Mouse (Mus musculus): ENCODE data around the gene Trpc2. TPM values are rescaled to one million over a fixed set of nuclear protein-coding genes. Genes with fewer than 3 reads are reported as not detected.

The Trpc2 gene
- polyA plus RNA-seq, 1 experiment from 2014 or later, result not detected

- no peak for TF ChIP-seq EP300 (IDR thresholded peaks at IDR 0.05)
- peak; percentile 82 for TF ChIP-seq CTCF (IDR thresholded peaks at IDR 0.05)
- Histone ChIP-seq H3K36me3 (ENCODE audit: insufficient read depth, low read length) (peaks cover 27% of the 10 kb centered on the region), H3K27ac (ENCODE audit: low read length) (no peak overlapping the region), H3K4me3 (ENCODE audit: low read depth, low read length) (no peak overlapping the region), H3K9ac (replicated peaks; ENCODE audit: low read depth) (no peak overlapping the region), H3K27me3 (replicated peaks; ENCODE audit: insufficient read depth, low read length) (no peaks in the 10 kb centered on the region), H3K4me2 (replicated peaks; ENCODE audit: low read depth, low read length) (no peak overlapping the region), H3K4me1 (ENCODE audit: insufficient read depth, low read depth, low read length) (no peaks in the 10 kb centered on the region), H3K9me3 (ENCODE audit: low read length) (no peaks in the 10 kb centered on the region)
- WGBS, result 71% methylated on average over 7 of the region's 7 CpGs
- ATAC-seq, result peak; percentile 40; the same call in 1 of the 2 replicates
- peak; percentile 44 for DNase-seq (ENCODE audit: low spot score)
Observed at GRCm38 (mm10) chr7:102078517-102078916, 4.4 kb upstream of the Trpc2 start.

- TF ChIP-seq EP300 (IDR thresholded peaks at IDR 0.05), result no peak
- no peaks in the 10 kb centered on the region for H3K27me3 ChIP-seq (replicated peaks; ENCODE audit: insufficient read depth, low read length)
- DNase-seq (ENCODE audit: low spot score) (no peak), ATAC-seq (no peak)
- 62% methylated on average over 8 of the region's 8 CpGs for WGBS
- no peak overlapping the region for H3K27ac ChIP-seq (ENCODE audit: low read length)
- no peaks in the 10 kb centered on the region for H3K9me3 ChIP-seq (ENCODE audit: low read length)
- H3K4me1 ChIP-seq (ENCODE audit: insufficient read depth, low read depth, low read length), result no peaks in the 10 kb centered on the region
- H3K36me3 ChIP-seq (ENCODE audit: insufficient read depth, low read length), result peaks cover 24% of the 10 kb centered on the region
- H3K9ac ChIP-seq (replicated peaks; ENCODE audit: low read depth), result no peak overlapping the region
- no peak overlapping the region for H3K4me2 ChIP-seq (replicated peaks; ENCODE audit: low read depth, low read length)
- no peak overlapping the region for H3K4me3 ChIP-seq (ENCODE audit: low read depth, low read length)
Observed at GRCm38 (mm10) chr7:102080311-102080710, 2.6 kb upstream of the Trpc2 start.

- Histone ChIP-seq H3K4me2 (replicated peaks; ENCODE audit: low read depth, low read length) (no peak overlapping the region), H3K9me3 (ENCODE audit: low read length) (no peaks in the 10 kb centered on the region), H3K27me3 (replicated peaks; ENCODE audit: insufficient read depth, low read length) (no peaks in the 10 kb centered on the region), H3K36me3 (ENCODE audit: insufficient read depth, low read length) (peaks cover 17% of the 10 kb centered on the region), H3K4me3 (ENCODE audit: low read depth, low read length) (no peak overlapping the region), H3K9ac (replicated peaks; ENCODE audit: low read depth) (no peak overlapping the region), H3K27ac (ENCODE audit: low read length) (no peak overlapping the region), H3K4me1 (ENCODE audit: insufficient read depth, low read depth, low read length) (no peaks in the 10 kb centered on the region)
- WGBS, result 90% methylated on average over 5 of the region's 5 CpGs
- TF ChIP-seq EP300 (IDR thresholded peaks at IDR 0.05), result no peak
- TF ChIP-seq CTCF (IDR thresholded peaks at IDR 0.05), result no peak
- ATAC-seq (no peak), DNase-seq (ENCODE audit: low spot score) (no peak)
Observed at GRCm38 (mm10) chr7:102081784-102082183, 1.1 kb upstream of the Trpc2 start.

GRCm38 (mm10) chr7:102084041-102084696 lies 1.3 kb downstream of the Trpc2 start:
- Histone ChIP-seq H3K36me3 (ENCODE audit: insufficient read depth, low read length) (peaks cover 11% of the 10 kb centered on the region; the same call in 1 of the 2 replicates), H3K9ac (replicated peaks; ENCODE audit: low read depth) (no peak overlapping the region), H3K4me2 (replicated peaks; ENCODE audit: low read depth, low read length) (no peak overlapping the region), H3K27me3 (replicated peaks; ENCODE audit: insufficient read depth, low read length) (no peaks in the 10 kb centered on the region), H3K27ac (ENCODE audit: low read length) (no peak overlapping the region), H3K9me3 (ENCODE audit: low read length) (no peaks in the 10 kb centered on the region), H3K4me1 (ENCODE audit: insufficient read depth, low read depth, low read length) (no peaks in the 10 kb centered on the region), H3K4me3 (ENCODE audit: low read depth, low read length) (no peak overlapping the region)
- TF ChIP-seq EP300 (IDR thresholded peaks at IDR 0.05) (no peak), CTCF (IDR thresholded peaks at IDR 0.05) (no peak)
- DNase-seq (ENCODE audit: low spot score) (no peak), ATAC-seq (no peak)
- 86% methylated on average over 24 of the region's 26 CpGs for WGBS

GRCm38 (mm10) chr7:102087336-102087735 lies 4.4 kb downstream of the Trpc2 start:
- Histone ChIP-seq H3K36me3 (ENCODE audit: insufficient read depth, low read length) (peaks cover under 1% of the 10 kb centered on the region; the same call in 1 of the 2 replicates), H3K9me3 (ENCODE audit: low read length) (no peaks in the 10 kb centered on the region), H3K4me3 (ENCODE audit: low read depth, low read length) (no peak overlapping the region), H3K4me1 (ENCODE audit: insufficient read depth, low read depth, low read length) (no peaks in the 10 kb centered on the region), H3K27ac (ENCODE audit: low read length) (no peak overlapping the region), H3K9ac (replicated peaks; ENCODE audit: low read depth) (no peak overlapping the region), H3K4me2 (replicated peaks; ENCODE audit: low read depth, low read length) (no peak overlapping the region), H3K27me3 (replicated peaks; ENCODE audit: insufficient read depth, low read length) (no peaks in the 10 kb centered on the region)
- DNase-seq (ENCODE audit: low spot score), result no peak
- WGBS, result 76% methylated on average over 4 of the region's 4 CpGs
- no peak for ATAC-seq
- TF ChIP-seq EP300 (IDR thresholded peaks at IDR 0.05) (no peak), CTCF (IDR thresholded peaks at IDR 0.05) (no peak)

GRCm38 (mm10) chr7:102099760-102100661 lies 17.1 kb downstream of the Trpc2 start:
- H3K9ac ChIP-seq (replicated peaks; ENCODE audit: low read depth), result no peak overlapping the region
- H3K4me2 ChIP-seq (replicated peaks; ENCODE audit: low read depth, low read length), result peak overlapping the region; percentile 71
- no peak overlapping the region for H3K27ac ChIP-seq (ENCODE audit: low read length)
- H3K4me3 ChIP-seq (ENCODE audit: low read depth, low read length), result peak overlapping the region; percentile 34
- 7% methylated on average over 30 of the region's 30 CpGs for WGBS
- ATAC-seq, result peak; percentile 88
- no peaks in the 10 kb centered on the region for H3K9me3 ChIP-seq (ENCODE audit: low read length)
- H3K27me3 ChIP-seq (replicated peaks; ENCODE audit: insufficient read depth, low read length), result no peaks in the 10 kb centered on the region
- no peak for TF ChIP-seq CTCF (IDR thresholded peaks at IDR 0.05)
- no peak for TF ChIP-seq EP300 (IDR thresholded peaks at IDR 0.05)
- DNase-seq (ENCODE audit: low spot score), result peak; percentile 85
- peaks cover 10% of the 10 kb centered on the region; the same call in 1 of the 2 replicates for H3K4me1 ChIP-seq (ENCODE audit: insufficient read depth, low read depth, low read length)
- H3K36me3 ChIP-seq (ENCODE audit: insufficient read depth, low read length), result no peaks in the 10 kb centered on the region
